8 mouse cellular contexts compared by ENCODE assay signal in the genomic region with DNA sequence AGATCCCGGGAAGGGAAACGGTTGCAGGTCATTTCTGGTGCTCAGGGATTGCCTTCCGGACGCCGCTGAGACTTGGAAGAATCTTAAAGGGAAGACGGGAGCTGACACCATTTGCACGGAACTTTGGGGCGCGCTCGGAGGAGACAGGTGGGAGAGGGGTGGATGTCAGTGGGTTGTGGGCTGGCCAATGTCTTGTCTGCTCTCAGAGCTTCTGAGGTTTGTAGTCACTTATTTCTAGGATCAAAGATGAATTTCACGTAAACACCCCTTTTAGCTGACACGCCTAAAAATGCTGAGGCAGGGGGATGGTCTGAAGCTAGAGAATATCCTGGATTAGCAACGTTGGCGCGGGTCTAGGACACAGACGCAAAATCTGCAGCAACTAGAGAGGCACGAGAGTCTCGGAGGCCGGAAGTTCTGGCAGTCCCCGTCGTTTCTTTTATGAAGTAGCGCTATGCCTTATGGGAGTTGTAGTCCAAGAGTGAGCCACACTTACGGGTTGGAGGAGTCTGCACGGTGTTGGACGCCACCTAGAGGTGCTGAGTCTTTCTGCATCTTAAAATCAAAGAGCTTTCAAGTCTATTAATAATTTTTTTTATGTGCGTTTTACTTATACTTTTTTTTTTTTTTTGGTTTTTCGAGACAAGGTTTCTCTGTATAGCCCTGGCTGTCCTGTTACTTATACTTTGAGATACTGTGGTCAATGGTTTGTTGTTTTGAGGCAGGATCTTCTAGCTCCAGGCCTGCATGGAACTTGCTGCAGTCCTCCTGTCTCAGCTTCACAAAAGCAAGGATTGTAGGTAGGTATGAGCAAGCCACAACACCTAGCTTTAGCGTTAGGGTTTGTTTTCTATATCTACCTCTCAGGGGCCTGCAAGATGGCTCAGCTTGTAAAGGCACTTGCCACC. TPM values are rescaled to one million over a fixed set of nuclear protein-coding genes. Genes with fewer than 3 reads are reported as not detected.
DNase-seq lines count a peak whose midpoint lies in the region; ATAC-seq and TF ChIP-seq lines count a peak whose summit lies in the region.

TSS of gene Dnajc12 (plus strand) at position 72 of the 908 bp plus-strand sequence.

- DNase-seq in ES-E14 (ENCODE audit: low read depth, low spot score): peak; percentile 93
- DNase-seq in cerebellum, adult 11-12 months: peak; percentile 88
- peak; percentile 52 for DNase-seq in heart, postnatal 25 days (ENCODE audit: low spot score)
- DNase-seq in layer of hippocampus, adult 18-20 months (ENCODE audit: low spot score in 2 of 2): peak; percentile 82 to 90
- DNase-seq in lung, adult 2 months: peak; percentile 58
- DNase-seq in thymus, adult 18-20 months: peak; percentile 62 to 75

- peak; percentile 91 for TF ChIP-seq CTCF in lung, adult 2 months (IDR thresholded peaks at IDR 0.05; ENCODE audit: insufficient read depth, low read length)

- H3K4me3 ChIP-seq in ES-E14 (ENCODE audit: insufficient read depth in 1 of 2, low read depth in 1 of 2, low read length in 2 of 2, poor library complexity in 1 of 2, severe bottlenecking in 1 of 2): peak within 1 kb of the TSS; percentile 56 to 84
- peak within 1 kb of the TSS; percentile 67 for H3K4me3 ChIP-seq in forebrain, embryonic 15.5 days
- peak within 1 kb of the TSS; percentile 92 for H3K4me3 ChIP-seq in lung, adult 2 months (replicated peaks; ENCODE audit: extremely low read depth, low read depth, low read length)

- no peaks in the 10 kb centered on the region for H3K9me3 ChIP-seq in ES-E14 (ENCODE audit: control insufficient read depth, insufficient read depth, low read depth, low read length)
- no peaks in the 10 kb centered on the region for H3K9me3 ChIP-seq in forebrain, embryonic 15.5 days

- under 1% methylated on average over 28 of the region's 28 CpGs for WGBS in forebrain, embryonic 15.5 days
- WGBS in lung, adult 2 months: under 1% methylated on average over 28 of the region's 28 CpGs

- no peaks in the 10 kb centered on the region for H3K36me3 ChIP-seq in ES-E14 (ENCODE audit: control insufficient read depth, insufficient read depth, low read length, poor library complexity, severe bottlenecking)
- H3K36me3 ChIP-seq in forebrain, embryonic 15.5 days: no peaks in the 10 kb centered on the region

- TF ChIP-seq POLR2A in lung, adult 2 months (IDR thresholded peaks at IDR 0.05; ENCODE audit: borderline replicate concordance, extremely low read depth, low read depth, low read length): peak; percentile 97; the same call in 1 of the 2 replicates

- H3K27ac ChIP-seq in ES-E14 (ENCODE audit: insufficient read depth, low read depth, low read length, poor library complexity, severe bottlenecking): no peak within 1 kb of the TSS
- H3K27ac ChIP-seq in forebrain, embryonic 15.5 days (replicated peaks): peak within 1 kb of the TSS; percentile 70

- H3K9ac ChIP-seq in ES-E14 (ENCODE audit: insufficient read depth, low read depth, low read length, poor library complexity, severe bottlenecking): peak within 1 kb of the TSS; percentile 75
- peak within 1 kb of the TSS; percentile 75 for H3K9ac ChIP-seq in forebrain, embryonic 15.5 days (replicated peaks)

- in situ Hi-C loops in ES-E14 (cut with MboI; ENCODE audit: low sequenced_read_pairs in 2 of 2, unreplicated experiment in 2 of 2): no loop called here

- H3K27me3 ChIP-seq in forebrain, embryonic 15.5 days: peaks cover 6% of the 10 kb centered on the region; the same call in 1 of the 2 replicates

- peak; percentile 96 for ATAC-seq in forebrain, embryonic 15.5 days (replicated peaks)
- ATAC-seq in neutrophil, adult 5-6 weeks (ENCODE audit: extremely low read depth, insufficient number of reproducible peaks, low FRiP score, poor library complexity, severe bottlenecking): peak; percentile 96

- intact Hi-C loops in heart, postnatal 25 days (cut with DNase I): loop anchor here (5.0 kb wide), 1 partner anchor 140 kb away; the partner anchor contains the start of gene Herc4

- H3K4me2 ChIP-seq in forebrain, embryonic 15.5 days (replicated peaks): peak within 1 kb of the TSS; percentile 91

- peaks cover 2 to 5% of the 10 kb centered on the region in 2 experiments; a peak in 3 of 4 replicates for H3K4me1 ChIP-seq in ES-E14 (ENCODE audit: control insufficient read depth in 2 of 2, insufficient read depth in 2 of 2, low read length in 2 of 2, poor library complexity in 1 of 2)
- H3K4me1 ChIP-seq in forebrain, embryonic 15.5 days: peaks cover 16% of the 10 kb centered on the region
- H3K4me1 ChIP-seq in lung, adult 2 months (ENCODE audit: control insufficient read depth, insufficient read depth, low read length): 0 out of 2 replicates have a peak, but pooled peaks cover 4% of the 10 kb centered on the region

TF ChIP-seq in ES-E14, 5 proteins besides CTCF, POLR2A, EP300 and RAD21:
- TF ChIP-seq ZNF384 (IDR thresholded peaks at IDR 0.05; ENCODE audit: low read depth, low read length) (0 out of 2 replicates have a peak, but pooled peaks have one; percentile 22), CHD2 (IDR thresholded peaks at IDR 0.05; ENCODE audit: low read depth, low read length) (peak; percentile 95), HCFC1 (IDR thresholded peaks at IDR 0.05; ENCODE audit: borderline replicate concordance, insufficient read depth, low read length) (peak; percentile 95), ZC3H11A (IDR thresholded peaks at IDR 0.05; ENCODE audit: borderline replicate concordance, low read depth, low read length) (no peak), MAFK (IDR thresholded peaks at IDR 0.05; ENCODE audit: insufficient read depth, low read depth, low read length) (peak; percentile 56; the same call in 1 of the 2 replicates)

RNA-seq across cellular contexts. Expression of gene Dnajc12, which starts in this region (rescaled TPM):
- total RNA-seq in ES-E14 (2012; rRNA removed): 4.7 and 8.4 TPM in 2 replicates
- 7.2 and 9.0 TPM in 2 replicates for polyA plus RNA-seq in forebrain, embryonic 15.5 days (2015; fragmentation: Nextera tagmentation; extraction: Ambion mirVana)
- 10 to 100 TPM in 1 of 2 experiments, 1 to 10 TPM in 1; 8.7 to 11.2 TPM for total RNA-seq in heart, postnatal 25 days (2021)
- 10 to 100 TPM; 20.8 to 23.4 TPM for total RNA-seq in layer of hippocampus, adult 18-20 months (2021)
- polyA plus RNA-seq in lung, adult 2 months (2012; rRNA removed): 1.7 and 2.8 TPM in 2 replicates
- total RNA-seq in neutrophil, adult 5-6 weeks (2017): 2.2 and 2.4 TPM in 2 replicates
